Mouse (Mus musculus): Measurements from ENCODE around the gene Abcc4.

The Abcc4 gene

GRCm38 (mm10) chr14:118712889-118713288 is 6.9 kb upstream of the Abcc4 start:
- no peak for DNase-seq (ENCODE audit: extremely low read depth, low read depth)

- no peak for DNase-seq (ENCODE audit: extremely low read depth, low read depth)
Observed at GRCm38 (mm10) chr14:118710945-118711344, 4.9 kb upstream of the Abcc4 start.

- DNase-seq (ENCODE audit: extremely low read depth, low read depth), result peak; percentile 71
Observed at GRCm38 (mm10) chr14:118709736-118710135, 3.7 kb upstream of the Abcc4 start.

- DNase-seq (ENCODE audit: extremely low read depth, low read depth), result no peak
Observed at GRCm38 (mm10) chr14:118708126-118708525, 2.1 kb upstream of the Abcc4 start.

GRCm38 (mm10) chr14:118706962-118707361 is 943 bp upstream of the Abcc4 start:
- no peak for DNase-seq (ENCODE audit: extremely low read depth, low read depth)

- DNase-seq (ENCODE audit: extremely low read depth, low read depth), result peak; percentile 19
Observed at GRCm38 (mm10) chr14:118705465-118705807, 583 bp downstream of the Abcc4 start.

GRCm38 (mm10) chr14:118703363-118703762 is 2.7 kb downstream of the Abcc4 start:
- DNase-seq (ENCODE audit: extremely low read depth, low read depth), result no peak

GRCm38 (mm10) chr14:118701991-118702608 is 3.9 kb downstream of the Abcc4 start:
- DNase-seq (ENCODE audit: extremely low read depth, low read depth), result no peak

- DNase-seq (ENCODE audit: extremely low read depth, low read depth), result no peak
Observed at GRCm38 (mm10) chr14:118700576-118700975, 5.4 kb downstream of the Abcc4 start.

- DNase-seq (ENCODE audit: extremely low read depth, low read depth), result no peak
Observed at GRCm38 (mm10) chr14:118699963-118700362, 6.1 kb downstream of the Abcc4 start.

- no peak for DNase-seq (ENCODE audit: extremely low read depth, low read depth)
Observed at GRCm38 (mm10) chr14:118699508-118699907, 6.5 kb downstream of the Abcc4 start.

GRCm38 (mm10) chr14:118696556-118697289 is 9.3 kb downstream of the Abcc4 start:
- no peak for DNase-seq (ENCODE audit: extremely low read depth, low read depth)

GRCm38 (mm10) chr14:118695866-118696265 is 10.2 kb downstream of the Abcc4 start:
- DNase-seq (ENCODE audit: extremely low read depth, low read depth), result no peak

GRCm38 (mm10) chr14:118694321-118694720 is 11.7 kb downstream of the Abcc4 start:
- DNase-seq (ENCODE audit: extremely low read depth, low read depth), result no peak

- DNase-seq (ENCODE audit: extremely low read depth, low read depth), result no peak
Observed at GRCm38 (mm10) chr14:118691910-118692309, 14.1 kb downstream of the Abcc4 start.

- no peak for DNase-seq (ENCODE audit: extremely low read depth, low read depth)
Observed at GRCm38 (mm10) chr14:118691404-118691803, 14.6 kb downstream of the Abcc4 start.

GRCm38 (mm10) chr14:118690921-118691320 is 15.1 kb downstream of the Abcc4 start:
- DNase-seq (ENCODE audit: extremely low read depth, low read depth), result no peak

GRCm38 (mm10) chr14:118690336-118690735 is 15.7 kb downstream of the Abcc4 start:
- DNase-seq (ENCODE audit: extremely low read depth, low read depth), result no peak

- no peak for DNase-seq (ENCODE audit: extremely low read depth, low read depth)
Observed at GRCm38 (mm10) chr14:118688643-118689042, 17.4 kb downstream of the Abcc4 start.

- DNase-seq (ENCODE audit: extremely low read depth, low read depth), result no peak
Observed at GRCm38 (mm10) chr14:118686861-118687260, 19.2 kb downstream of the Abcc4 start.

GRCm38 (mm10) chr14:118685572-118685971 is 20.4 kb downstream of the Abcc4 start:
- DNase-seq (ENCODE audit: extremely low read depth, low read depth), result no peak

GRCm38 (mm10) chr14:118682339-118683034 is 23.5 kb downstream of the Abcc4 start:
- no peak for DNase-seq (ENCODE audit: extremely low read depth, low read depth)

Measured in MEL-GATA-1-ER (cell line).